Mouse (Mus musculus) kidney, adult 2 months (tissue): ENCODE measurements around the gene Gm37240.

Source experiments
- CTCF ChIP-seq: fragments of 200-500 bp; conservative IDR thresholded peaks from 2 replicates; pipeline ENCODE4 v1.5.1; 2011; ENCODE audit warnings: low read depth, mild to moderate bottlenecking, control low read depth, low read length, moderate library complexity, mixed read lengths; ENCODE audit not compliant: insufficient read depth, insufficient read length
- POLR2A ChIP-seq: fragments of 200-500 bp; IDR thresholded peaks from one replicate; pipeline ENCODE4 v1.6.1; 2011; ENCODE audit warnings: low read depth, low read length, control low read depth

- TF ChIP-seq CTCF (no peak), POLR2A (no peak)
These were observed 551.8 kb downstream of the Gm37240 start for GRCm38 (mm10) chr3:85335517-85335916.
